ENCODE assay signal across 12 mouse cellular contexts in genomic region chr17:15088591-15089001, GRCm38 (mm10). TPM values are rescaled to one million over a fixed set of nuclear protein-coding genes. Genes with fewer than 3 reads are reported as not detected.
DNase-seq lines count a peak whose midpoint lies in the region; ATAC-seq and TF ChIP-seq lines count a peak whose summit lies in the region.
"Had no signal": no experiment of that assay in that cellular context is flagged by ENCODE, and none has a peak within 500 bp of the region (broad histone marks: within the 10 kb centered on the region; RNA-seq: fewer than 3 reads in every experiment).

No protein-coding gene starts in this region.

- TF ChIP-seq POLR2A in brain, embryonic 14.5 days (IDR thresholded peaks at IDR 0.05; ENCODE audit: borderline replicate concordance, extremely low read depth, insufficient read depth, insufficient read length, poor library complexity, severe bottlenecking) = no peak

- WGBS in midbrain, embryonic 10.5 days = 49% methylated on average over 8 of the region's 8 CpGs
- WGBS in heart, embryonic 12.5 days = 33% methylated on average over 8 of the region's 8 CpGs

- H3K27ac ChIP-seq in midbrain, embryonic 10.5 days (replicated peaks) = peak overlapping the region; percentile 39
- H3K27ac ChIP-seq in heart, embryonic 12.5 days (ENCODE audit: poor library complexity, severe bottlenecking) = no peak overlapping the region
- H3K27ac ChIP-seq: heart, embryonic 15.5 days had no signal

- peaks cover 25% of the 10 kb centered on the region for H3K4me1 ChIP-seq in midbrain, embryonic 10.5 days
- H3K4me1 ChIP-seq in heart, embryonic 12.5 days (replicated peaks) = peaks cover 20% of the 10 kb centered on the region

- DNase-seq in brain, embryonic 14.5 days (ENCODE audit: low read depth) = peak; percentile 93
- DNase-seq in embryo, embryonic 10 days (ENCODE audit: low spot score) = peak; percentile 47
- peak; percentile 12 for DNase-seq in forelimb bud, embryonic 11.5 days (ENCODE audit: low read depth, low spot score)
- DNase-seq in midbrain, embryonic 10.5 days (ENCODE audit: low spot score) = peak; percentile 31
- no peak for DNase-seq in spleen, postnatal 36 days (ENCODE audit: low spot score in 2 of 2)
- DNase-seq in liver = no peak
- DNase-seq in lung, postnatal 10 days = no peak
- DNase-seq: liver, postnatal 0 days; thymus, adult 18-20 months had no signal

- H3K27me3 ChIP-seq in midbrain, embryonic 10.5 days (ENCODE audit: low read depth, poor library complexity, severe bottlenecking) = peaks cover 12% of the 10 kb centered on the region
- H3K27me3 ChIP-seq in heart, embryonic 12.5 days (replicated peaks) = peaks cover 11% of the 10 kb centered on the region; the same call in 1 of the 2 replicates

- no peaks in the 10 kb centered on the region for H3K9me3 ChIP-seq in midbrain, embryonic 10.5 days (replicated peaks)
- H3K9me3 ChIP-seq in heart, embryonic 12.5 days (replicated peaks) = no peaks in the 10 kb centered on the region
- H3K9me3 ChIP-seq: heart, embryonic 15.5 days had no signal

- H3K9ac ChIP-seq in heart, embryonic 12.5 days = no peak overlapping the region
- H3K9ac ChIP-seq: heart, embryonic 15.5 days; liver, postnatal 0 days had no signal

- no peak for TF ChIP-seq CTCF in brain, embryonic 14.5 days (IDR thresholded peaks at IDR 0.05; ENCODE audit: borderline replicate concordance, extremely low read depth, insufficient read depth, insufficient read length)

- H3K4me2 ChIP-seq in heart, embryonic 12.5 days = no peak overlapping the region
- H3K4me2 ChIP-seq: heart, embryonic 15.5 days had no signal

- H3K36me3 ChIP-seq in midbrain, embryonic 10.5 days = no peaks in the 10 kb centered on the region
- no peaks in the 10 kb centered on the region for H3K36me3 ChIP-seq in heart, embryonic 12.5 days
- H3K36me3 ChIP-seq: heart, embryonic 15.5 days had no signal

- peak overlapping the region; percentile 9; the same call in 1 of the 2 replicates for H3K4me3 ChIP-seq in midbrain, embryonic 10.5 days
- no peak overlapping the region for H3K4me3 ChIP-seq in heart, embryonic 12.5 days
- H3K4me3 ChIP-seq: heart, embryonic 15.5 days had no signal

- no peak for ATAC-seq in heart, embryonic 12.5 days (ENCODE audit: insufficient number of reproducible peaks, low FRiP score)
- ATAC-seq: CD4-positive, CD25-positive, alpha-beta regulatory T cell, adult 4 months; liver, postnatal 0 days had no signal

RNA-seq across cellular contexts. Expression of gene Gm3448, which starts 47.3 kb away (rescaled TPM):
- polyA plus RNA-seq in brain, embryonic 14.5 days (2012; rRNA removed) = 3.4 and 4.7 TPM in 2 replicates
- 5.9 and 6.2 TPM in 2 replicates for polyA plus RNA-seq in midbrain, embryonic 10.5 days (2016; fragmentation: Nextera tagmentation; extraction: Ambion mirVana)
- 2.4 TPM in 2 replicates for polyA plus RNA-seq in heart, embryonic 12.5 days (2016; fragmentation: Nextera tagmentation; extraction: Ambion mirVana)

RNA-seq across cellular contexts. Expression of gene Tcte3, which starts 47.3 kb away (rescaled TPM):
- 0.31 TPM in 1 of 2 replicates, not detected in the other for polyA plus RNA-seq in brain, embryonic 14.5 days (2012; rRNA removed)
- 0.54 TPM in 1 of 2 replicates, not detected in the other for polyA plus RNA-seq in midbrain, embryonic 10.5 days (2016; fragmentation: Nextera tagmentation; extraction: Ambion mirVana)
- polyA plus RNA-seq in heart, embryonic 12.5 days (2016; fragmentation: Nextera tagmentation; extraction: Ambion mirVana) = 0.61 TPM in 1 of 2 replicates, not detected in the other

RNA-seq across cellular contexts. Expression of gene Ermard, which starts 47.6 kb away (rescaled TPM):
- polyA plus RNA-seq in brain, embryonic 14.5 days (2012; rRNA removed) = 87.7 and 107 TPM in 2 replicates
- 97.1 and 104 TPM in 2 replicates for polyA plus RNA-seq in midbrain, embryonic 10.5 days (2016; fragmentation: Nextera tagmentation; extraction: Ambion mirVana)
- polyA plus RNA-seq in heart, embryonic 12.5 days (2016; fragmentation: Nextera tagmentation; extraction: Ambion mirVana) = 61.2 and 62.7 TPM in 2 replicates

Comparison
In these comparisons a context has a peak if more than half of its experiments do, and no peak if none do; other contexts are left out.
1. DNase-seq: peak in brain, embryonic 14.5 days (single experiment), embryo, embryonic 10 days (single experiment), forelimb bud, embryonic 11.5 days (single experiment) and midbrain, embryonic 10.5 days (single experiment); none in spleen, postnatal 36 days (0 of 2), liver (single experiment) and lung, postnatal 10 days (single experiment).